Mouse (Mus musculus) megakaryocyte, embryonic 14.5 days (primary cell): ENCODE measurements at regions not wholly inside any gene's neighbourhood (a gene's known extent, or its start where the extent isn't known, plus 50 kb on each side); places are given as distances from the start of the nearest gene placed in this dataset.
"Not testable (repeated sequence)": the region's sequence is repeated elsewhere in the genome, so short reads cannot be mapped to it uniquely, and the experiment has no call there.

Experiments
- H3K27me3 ChIP-seq: replicated peaks from 2 replicates; pipeline ENCODE3; 2012; ENCODE audit warnings: inconsistent platforms
- H3K36me3 ChIP-seq: replicated peaks from 2 replicates; pipeline ENCODE3; 2012; ENCODE audit warnings: low read length, inconsistent platforms, mixed read lengths
- H3K4me1 ChIP-seq: 2 replicates; pipeline ENCODE4 v1.6.1; 2012; ENCODE audit warnings: inconsistent platforms
- H3K4me3 ChIP-seq: replicated peaks from 2 replicates; pipeline ENCODE3; 2012; ENCODE audit warnings: moderate library complexity, mild to moderate bottlenecking, inconsistent platforms
- H3K9me3 ChIP-seq: 2 replicates; pipeline ENCODE4 v1.6.1; 2012; ENCODE audit warnings: inconsistent platforms
- FLI1 ChIP-seq: IDR thresholded peaks from 2 replicates; pipeline ENCODE4 v1.6.1; 2012; ENCODE audit warnings: low read length, inconsistent platforms, mixed read lengths
- GATA1 ChIP-seq: IDR thresholded peaks from 3 replicates; pipeline ENCODE4 v1.6.1; 2012; ENCODE audit warnings: mixed read lengths, low read length, inconsistent platforms, borderline replicate concordance

DNA sequence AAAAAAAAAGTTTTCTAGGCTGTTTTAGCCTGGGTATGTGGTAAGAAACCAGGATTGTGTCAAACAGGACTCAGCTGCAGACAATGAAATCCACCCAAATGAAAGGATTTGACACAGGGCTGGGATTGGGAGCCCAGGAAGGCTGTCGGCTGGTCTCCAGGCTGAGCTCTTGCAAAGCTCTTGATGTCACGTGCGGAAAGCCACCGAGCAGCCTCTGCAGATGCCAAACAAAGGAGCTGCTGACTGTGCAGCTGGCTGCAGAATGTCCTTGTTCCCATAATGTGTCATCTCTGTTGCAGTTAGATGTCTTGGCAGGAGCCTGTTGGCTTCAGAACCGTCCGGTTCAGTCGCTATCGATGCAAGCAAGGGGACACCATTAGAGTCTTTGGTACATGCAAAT, 56.1 kb downstream of the Bbs10 start:
- H3K27me3 ChIP-seq, result peaks cover 3% of the 10 kb centered on the region
- peaks cover 16% of the 10 kb centered on the region for H3K4me1 ChIP-seq
- TF ChIP-seq GATA1, result no peak
- TF ChIP-seq FLI1, result no peak
- H3K9me3 ChIP-seq, result no peaks in the 10 kb centered on the region
- no peaks in the 10 kb centered on the region for H3K36me3 ChIP-seq
- no peak overlapping the region for H3K4me3 ChIP-seq

- not testable (repeated sequence) for H3K9me3 ChIP-seq, H3K27me3 ChIP-seq, H3K36me3 ChIP-seq, H3K4me3 ChIP-seq
- peaks cover 24% of the 10 kb centered on the region for H3K4me1 ChIP-seq
These were observed 59.9 kb downstream of the Bbs10 start for GRCm38 (mm10) chr10:111358340-111358739.

DNA sequence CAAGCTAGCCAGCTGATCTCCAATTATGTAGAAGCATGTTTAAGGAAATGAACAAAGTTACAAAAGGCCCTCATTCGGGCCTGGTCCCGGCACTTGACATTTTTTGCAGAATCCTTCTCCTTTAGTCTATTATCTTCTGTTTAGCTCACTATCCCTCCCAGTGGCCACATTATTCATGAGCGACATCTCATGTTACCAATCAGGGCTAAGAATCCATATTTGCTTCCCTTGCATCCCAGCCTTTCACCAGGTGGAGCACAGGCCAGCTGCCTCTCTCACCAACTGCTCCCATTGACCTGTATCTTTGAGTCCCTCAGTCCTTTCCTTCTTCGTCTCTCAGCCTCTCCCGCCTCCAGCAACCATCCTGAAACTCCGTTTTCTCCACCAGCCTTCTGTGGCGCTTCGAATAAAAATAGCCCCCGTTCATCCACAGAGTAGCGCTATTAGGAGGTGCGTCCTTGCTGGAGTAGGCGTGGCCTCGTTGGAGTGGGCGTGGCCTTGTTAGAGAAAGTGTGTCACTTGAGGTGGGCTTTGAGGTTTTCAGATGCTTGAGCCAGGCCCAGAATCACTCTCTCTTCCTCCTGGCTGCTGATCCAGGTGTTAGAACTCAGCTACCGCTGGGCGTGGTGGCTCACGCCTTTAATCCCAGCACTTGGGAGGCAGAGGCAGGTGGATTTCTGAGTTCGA, 63.4 kb downstream of the Bbs10 start:
- TF ChIP-seq FLI1 (no peak), GATA1 (no peak)
- Histone ChIP-seq H3K27me3 (peaks cover 4% of the 10 kb centered on the region), H3K9me3 (no peaks in the 10 kb centered on the region), H3K4me1 (peaks cover 55% of the 10 kb centered on the region), H3K36me3 (no peaks in the 10 kb centered on the region), H3K4me3 (no peak overlapping the region)

- Histone ChIP-seq H3K9me3 (no peaks in the 10 kb centered on the region), H3K27me3 (peaks cover 4% of the 10 kb centered on the region), H3K36me3 (no peaks in the 10 kb centered on the region), H3K4me3 (no peak overlapping the region), H3K4me1 (peaks cover 69% of the 10 kb centered on the region)
- TF ChIP-seq FLI1 (no peak), GATA1 (no peak)
These were observed 65.5 kb downstream of the Bbs10 start for GRCm38 (mm10) chr10:111363729-111364617.

DNA sequence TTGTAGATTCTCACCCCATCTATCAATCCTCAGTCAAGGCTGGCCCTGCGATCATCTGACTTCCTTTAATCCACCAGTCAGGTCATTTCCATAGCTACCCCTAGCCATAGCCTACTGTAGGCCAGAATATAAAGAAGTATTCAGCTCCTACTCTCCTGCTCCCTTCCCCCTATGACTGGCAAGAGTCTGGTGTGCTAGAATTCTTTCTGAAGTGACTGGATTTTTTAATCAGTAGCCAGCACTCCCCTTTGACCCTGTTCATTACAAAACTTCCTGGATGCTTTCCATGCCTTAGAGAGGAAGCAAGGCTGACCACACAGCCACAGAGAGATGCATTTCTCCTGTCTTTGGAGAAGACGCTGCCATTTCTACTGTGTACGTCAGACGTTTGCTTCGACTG, 66.5 kb downstream of the Bbs10 start:
- Histone ChIP-seq H3K27me3 (peaks cover 4% of the 10 kb centered on the region), H3K4me3 (peak overlapping the region; percentile 70), H3K36me3 (no peaks in the 10 kb centered on the region), H3K4me1 (peaks cover 71% of the 10 kb centered on the region), H3K9me3 (peaks cover 6% of the 10 kb centered on the region; the same call in 1 of the 2 replicates)
- TF ChIP-seq FLI1, result no peak
- no peak for TF ChIP-seq GATA1

DNA sequence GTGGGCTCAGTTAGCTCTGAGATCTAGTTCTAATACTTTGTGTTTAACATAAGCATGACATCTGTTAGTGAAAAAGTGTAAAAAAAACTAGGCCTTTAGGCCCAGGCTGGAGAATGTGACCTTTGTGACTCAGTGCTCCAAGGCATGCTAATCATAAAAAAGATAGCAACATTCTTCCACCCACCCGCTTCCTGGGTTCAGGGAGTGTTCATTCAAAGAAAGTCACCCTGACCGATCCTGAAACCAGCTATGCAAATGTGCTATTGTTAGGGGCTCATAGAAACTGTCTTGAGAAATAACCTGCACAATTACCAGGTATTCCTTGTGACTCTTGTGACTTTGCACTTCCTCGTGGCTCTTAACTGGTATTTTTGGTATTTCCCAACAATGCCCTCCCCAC, 70.6 kb downstream of the Bbs10 start:
- H3K9me3 ChIP-seq, H3K27me3 ChIP-seq, H3K36me3 ChIP-seq, H3K4me3 ChIP-seq: not testable (repeated sequence)
- peaks cover 79% of the 10 kb centered on the region for H3K4me1 ChIP-seq

- H3K36me3 ChIP-seq, result peaks cover 4% of the 10 kb centered on the region
These were observed 79.7 kb downstream of the Bbs10 start for GRCm38 (mm10) chr10:111378047-111378618.

DNA sequence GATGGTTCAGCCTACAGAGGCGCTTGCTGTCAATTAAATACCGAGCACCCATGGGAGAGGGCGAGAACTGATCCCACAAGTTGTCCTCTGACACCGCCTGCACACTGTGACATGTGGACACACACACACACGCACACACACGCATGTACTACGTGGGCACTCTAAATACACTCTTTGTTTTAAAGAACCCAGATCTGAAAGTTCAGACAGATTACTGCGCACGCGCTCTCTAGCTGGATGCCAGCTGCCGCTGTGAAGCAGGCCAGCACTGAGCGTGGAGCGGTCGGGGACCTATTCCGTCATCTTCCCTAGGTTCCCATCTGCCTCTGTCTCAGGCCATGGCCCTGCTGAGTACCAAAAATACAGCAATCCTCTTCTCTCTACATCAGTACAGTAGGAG, 83.2 kb downstream of the Bbs10 start:
- peaks cover 3% of the 10 kb centered on the region for H3K27me3 ChIP-seq
- H3K36me3 ChIP-seq, result peaks cover 4% of the 10 kb centered on the region
- peaks cover 8% of the 10 kb centered on the region; the same call in 1 of the 2 replicates for H3K9me3 ChIP-seq
- TF ChIP-seq FLI1, result no peak
- no peak for TF ChIP-seq GATA1
- H3K4me1 ChIP-seq, result peaks cover 59% of the 10 kb centered on the region
- no peak overlapping the region for H3K4me3 ChIP-seq

More at GRCm38 (mm10) chr10:111378047-111378618, 79.7 kb downstream of the Bbs10 start:
- peaks cover 8% of the 10 kb centered on the region; the same call in 1 of the 2 replicates for H3K9me3 ChIP-seq
- H3K4me3 ChIP-seq, result no peak overlapping the region
- H3K27me3 ChIP-seq, result peaks cover 3% of the 10 kb centered on the region
- TF ChIP-seq GATA1 (no peak), FLI1 (no peak)
- H3K4me1 ChIP-seq, result peaks cover 70% of the 10 kb centered on the region

DNA sequence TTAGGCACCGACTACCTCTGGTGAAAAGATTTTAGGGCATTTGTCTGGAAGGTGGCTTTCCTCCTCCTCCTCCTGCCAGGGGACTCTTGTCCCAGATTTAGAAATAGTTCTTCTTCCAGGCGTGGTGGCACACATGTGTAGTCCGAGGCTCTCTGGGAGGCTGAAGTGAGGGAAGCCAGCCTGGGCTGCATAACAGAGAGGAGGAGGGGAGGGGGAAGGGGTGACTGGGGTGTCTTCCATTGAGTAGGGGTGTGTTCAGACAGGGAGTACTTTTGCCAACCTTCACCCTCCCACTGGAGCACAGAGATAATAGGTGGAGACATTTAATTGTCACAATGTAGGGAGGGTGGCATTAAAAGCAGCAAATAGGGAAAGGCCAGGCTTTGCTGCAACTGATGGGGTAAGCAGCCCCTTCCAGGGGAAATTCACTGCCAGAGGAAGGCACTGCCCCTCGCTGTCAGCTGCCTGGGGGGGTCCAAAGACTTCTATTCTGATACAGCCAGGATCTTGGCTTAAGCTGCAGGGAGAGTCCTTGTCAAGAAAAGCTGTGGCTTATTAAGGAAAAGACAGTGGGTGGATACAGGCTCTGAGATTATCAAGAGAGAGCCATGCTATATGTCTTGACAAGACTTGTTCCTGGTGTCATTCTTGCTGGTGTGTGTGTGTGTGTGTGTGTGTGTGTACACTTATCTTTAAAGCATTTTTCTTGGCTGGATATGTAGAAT, 83.9 kb downstream of the Bbs10 start:
- no peak for TF ChIP-seq GATA1
- TF ChIP-seq FLI1, result no peak
- Histone ChIP-seq H3K9me3 (peaks cover 1% of the 10 kb centered on the region; the same call in 1 of the 2 replicates), H3K4me3 (no peak overlapping the region), H3K27me3 (no peaks in the 10 kb centered on the region), H3K4me1 (peaks cover 53% of the 10 kb centered on the region), H3K36me3 (no peaks in the 10 kb centered on the region)
